Mouse (Mus musculus): ENCODE results near the gene Prpf38a. TPM values are rescaled to one million over a fixed set of nuclear protein-coding genes. Genes with fewer than 3 reads are reported as not detected.

The Prpf38a gene
- polyA plus RNA-seq, 1 experiment from 2014 or later, result 52.7 TPM

DNA sequence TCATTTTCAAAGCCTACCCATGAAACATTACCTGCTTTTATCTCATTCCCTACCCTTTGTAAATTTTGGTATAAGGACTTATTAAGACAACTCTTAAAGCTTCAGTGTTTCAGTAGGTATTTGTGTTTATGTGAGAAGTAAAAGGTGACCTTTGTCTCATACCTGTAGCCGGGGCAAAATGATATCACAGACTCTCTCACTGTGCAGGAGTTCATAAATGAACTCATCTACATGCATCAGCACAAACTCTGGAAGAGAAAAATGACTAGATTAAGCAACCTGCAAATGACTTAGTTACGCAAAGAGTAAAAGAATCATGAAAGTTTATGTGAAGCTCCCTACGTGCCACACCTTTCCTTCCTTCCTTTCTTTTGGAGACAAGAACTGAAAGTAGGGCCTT is 6.5 kb downstream of the Prpf38a start:
- no peak overlapping the region for H3K4me2 ChIP-seq (ENCODE audit: low read length)
- peaks cover 72% of the 10 kb centered on the region for H3K36me3 ChIP-seq (ENCODE audit: control insufficient read depth, insufficient read depth, low read length)
- H3K9me3 ChIP-seq (ENCODE audit: control insufficient read depth, low read length), result no peaks in the 10 kb centered on the region
- ATAC-seq (ENCODE audit: insufficient number of reproducible peaks, insufficient read depth, low FRiP score, low read depth), result no peak
- 93% methylated on average over 3 of the region's 3 CpGs for WGBS
- H3K27me3 ChIP-seq (ENCODE audit: control insufficient read depth, insufficient read depth, low read length), result no peaks in the 10 kb centered on the region
- no peak overlapping the region for H3K4me3 ChIP-seq (ENCODE audit: control insufficient read depth in 1 of 2, insufficient read depth in 1 of 2, low read depth in 1 of 2, low read length in 2 of 2)
- H3K4me1 ChIP-seq (ENCODE audit: control insufficient read depth in 2 of 2, insufficient read depth in 2 of 2, low read length in 2 of 2), result peaks cover 0 to 1% of the 10 kb centered on the region in 2 experiments; a peak in 1 of 4 replicates
- H3K9ac ChIP-seq (ENCODE audit: low read length), result no peak overlapping the region
- H3K27ac ChIP-seq (replicated peaks in 1 of 2; ENCODE audit: control insufficient read depth in 1 of 2, insufficient read depth in 1 of 2, low read depth in 2 of 2, low read length in 2 of 2), result no peak overlapping the region

DNA sequence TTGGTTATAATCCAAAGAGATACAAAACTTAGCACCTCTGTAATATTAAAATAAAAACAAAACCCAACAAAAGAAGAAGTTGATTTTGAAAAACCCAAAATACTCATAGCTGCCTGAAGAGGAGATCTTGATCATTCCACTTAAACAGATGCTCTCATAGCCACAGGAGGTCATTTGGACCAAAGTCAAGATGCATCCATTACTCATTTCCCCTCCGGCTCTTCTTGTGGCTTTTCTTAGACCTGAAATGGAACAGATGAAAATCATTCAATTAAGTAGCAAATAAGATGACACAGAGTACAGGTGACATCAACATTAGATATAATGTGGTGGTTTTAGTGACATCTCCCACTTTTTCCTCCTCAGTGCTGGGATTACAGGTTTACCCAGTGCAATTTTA is 14.1 kb downstream of the Prpf38a start:
- Histone ChIP-seq H3K9ac (ENCODE audit: low read length) (no peak overlapping the region), H3K4me2 (ENCODE audit: low read length) (no peak overlapping the region), H3K36me3 (ENCODE audit: control insufficient read depth, insufficient read depth, low read length) (peaks cover 99% of the 10 kb centered on the region), H3K4me3 (ENCODE audit: control insufficient read depth in 1 of 2, insufficient read depth in 1 of 2, low read depth in 1 of 2, low read length in 2 of 2) (no peak overlapping the region), H3K9me3 (ENCODE audit: control insufficient read depth, low read length) (no peaks in the 10 kb centered on the region), H3K4me1 (ENCODE audit: control insufficient read depth in 2 of 2, insufficient read depth in 2 of 2, low read length in 2 of 2) (no peaks in the 10 kb centered on the region), H3K27me3 (ENCODE audit: control insufficient read depth, insufficient read depth, low read length) (no peaks in the 10 kb centered on the region), H3K27ac (replicated peaks in 1 of 2; ENCODE audit: control insufficient read depth in 1 of 2, insufficient read depth in 1 of 2, low read depth in 2 of 2, low read length in 2 of 2) (no peak overlapping the region)
- WGBS, result 76% methylated on average over 1 of the region's 1 CpGs
- ATAC-seq (ENCODE audit: insufficient number of reproducible peaks, insufficient read depth, low FRiP score, low read depth), result no peak

DNA sequence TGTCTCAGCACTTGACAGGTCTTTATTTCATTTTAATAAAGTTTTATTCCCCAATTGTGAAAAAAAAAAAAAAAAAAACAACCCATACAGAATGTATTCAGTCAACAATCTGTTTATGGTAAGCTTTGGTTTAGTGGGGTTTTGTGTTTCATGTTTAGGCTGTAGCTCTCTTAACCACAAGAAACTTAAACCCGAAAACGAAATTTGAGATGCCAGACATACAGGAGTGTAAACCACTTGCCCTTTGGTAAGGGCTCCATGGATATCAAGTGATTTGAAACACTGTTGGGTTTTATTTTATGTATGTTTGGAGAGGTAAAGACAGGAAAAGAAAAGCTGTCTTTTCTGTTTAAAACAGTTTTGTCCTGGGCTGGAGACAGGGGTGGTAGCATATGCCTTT is 39.4 kb downstream of the Prpf38a start:
- WGBS, result 93% methylated on average over 2 of the region's 2 CpGs
- no peak overlapping the region for H3K9ac ChIP-seq (ENCODE audit: low read length)
- peaks cover 41% of the 10 kb centered on the region for H3K36me3 ChIP-seq (ENCODE audit: control insufficient read depth, insufficient read depth, low read length)
- H3K4me2 ChIP-seq (ENCODE audit: low read length), result no peak overlapping the region
- H3K4me1 ChIP-seq (ENCODE audit: control insufficient read depth in 2 of 2, insufficient read depth in 2 of 2, low read length in 2 of 2), result no peaks in the 10 kb centered on the region
- H3K4me3 ChIP-seq (ENCODE audit: control insufficient read depth in 1 of 2, insufficient read depth in 1 of 2, low read depth in 1 of 2, low read length in 2 of 2), result no peak overlapping the region
- no peaks in the 10 kb centered on the region for H3K27me3 ChIP-seq (ENCODE audit: control insufficient read depth, insufficient read depth, low read length)
- H3K9me3 ChIP-seq (ENCODE audit: control insufficient read depth, low read length), result no peaks in the 10 kb centered on the region
- no peak for ATAC-seq (ENCODE audit: insufficient number of reproducible peaks, insufficient read depth, low FRiP score, low read depth)
- no peak overlapping the region for H3K27ac ChIP-seq (replicated peaks in 1 of 2; ENCODE audit: control insufficient read depth in 1 of 2, insufficient read depth in 1 of 2, low read depth in 2 of 2, low read length in 2 of 2)

Other genes with a start within 250 kb of the Prpf38a start
- gene Shisal2a, start 196.0 kb downstream of the Prpf38a start, polyA plus RNA-seq (2014; fragmentation: Nextera tagmentation; extraction: Ambion mirVana), result 1.1 and 2.0 TPM in 2 replicates
- 57.7 and 68.5 TPM in 2 replicates for gene Gpx7, start 172.4 kb downstream of the Prpf38a start, polyA plus RNA-seq (2014; fragmentation: Nextera tagmentation; extraction: Ambion mirVana)
- 40.1 and 53.1 TPM in 2 replicates for gene Tut4, start 119.9 kb downstream of the Prpf38a start, polyA plus RNA-seq (2014; fragmentation: Nextera tagmentation; extraction: Ambion mirVana)
- gene Orc1, start 87 bp upstream of the Prpf38a start, polyA plus RNA-seq (2014; fragmentation: Nextera tagmentation; extraction: Ambion mirVana), result 3.1 and 3.4 TPM in 2 replicates
- gene Cc2d1b, start 40.6 kb upstream of the Prpf38a start, polyA plus RNA-seq (2014; fragmentation: Nextera tagmentation; extraction: Ambion mirVana), result 13.2 and 14.5 TPM in 2 replicates
- 1.6 and 2.2 TPM in 2 replicates for gene 3110021N24Rik, start 140.3 kb upstream of the Prpf38a start, polyA plus RNA-seq (2014; fragmentation: Nextera tagmentation; extraction: Ambion mirVana)
- 4.0 and 4.1 TPM in 2 replicates for gene Zfyve9, start 201.5 kb upstream of the Prpf38a start, polyA plus RNA-seq (2014; fragmentation: Nextera tagmentation; extraction: Ambion mirVana)

All from heart, embryonic 14.5 days (tissue).